ENCODE assay signal across 10 mouse cellular contexts in the genomic region with DNA sequence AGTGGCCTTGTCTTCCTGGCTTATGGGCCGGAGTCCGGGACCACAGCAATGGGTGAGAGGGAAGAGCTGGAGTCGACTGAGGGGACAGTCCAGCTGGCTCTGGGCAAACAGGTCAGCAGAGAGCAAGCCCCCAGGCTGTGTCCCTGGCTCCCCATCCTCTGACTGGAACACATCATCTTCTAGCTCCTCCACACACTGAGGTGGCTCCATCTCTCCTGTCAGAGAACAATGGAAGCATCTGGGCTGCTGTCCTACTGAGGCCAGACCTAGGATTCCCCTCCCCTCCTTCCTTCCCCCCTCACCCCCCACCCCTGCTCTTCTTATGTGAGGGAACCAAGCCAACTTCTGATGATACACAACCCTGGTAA. TPM values are rescaled to one million over a fixed set of nuclear protein-coding genes. Genes with fewer than 3 reads are reported as not detected.
DNase-seq lines count a peak whose midpoint lies in the region; ATAC-seq and TF ChIP-seq lines count a peak whose summit lies in the region.
"Had no signal": no experiment of that assay in that cellular context is flagged by ENCODE, and none has a peak within 500 bp of the region (broad histone marks: within the 10 kb centered on the region; RNA-seq: fewer than 3 reads in every experiment).

No protein-coding gene starts in this region.

- WGBS in heart, embryonic 12.5 days = 58% methylated on average over 3 of the region's 3 CpGs
- 51% methylated on average over 3 of the region's 3 CpGs for WGBS in midbrain, embryonic 12.5 days
- 58% methylated on average over 3 of the region's 3 CpGs for WGBS in midbrain, postnatal 0 days
- WGBS in hindbrain, embryonic 14.5 days = 27% methylated on average over 3 of the region's 3 CpGs
- WGBS in neural tube, embryonic 15.5 days = 61% methylated on average over 3 of the region's 3 CpGs

- no peaks in the 10 kb centered on the region for H3K27me3 ChIP-seq in heart, embryonic 12.5 days (replicated peaks)
- H3K27me3 ChIP-seq in midbrain, embryonic 12.5 days = peaks cover 45% of the 10 kb centered on the region
- H3K27me3 ChIP-seq in midbrain, postnatal 0 days (ENCODE audit: insufficient read depth, low read length) = 0 out of 2 replicates have a peak, but pooled peaks cover 7% of the 10 kb centered on the region
- H3K27me3 ChIP-seq in hindbrain, embryonic 14.5 days (ENCODE audit: control insufficient read depth, insufficient read depth, low read length) = no peaks in the 10 kb centered on the region
- peaks cover 4% of the 10 kb centered on the region; the same call in 1 of the 2 replicates for H3K27me3 ChIP-seq in neural tube, embryonic 15.5 days (replicated peaks)

- H3K4me1 ChIP-seq in heart, embryonic 12.5 days (replicated peaks) = peaks cover 73% of the 10 kb centered on the region
- peaks cover 62% of the 10 kb centered on the region for H3K4me1 ChIP-seq in midbrain, embryonic 12.5 days
- H3K4me1 ChIP-seq in midbrain, postnatal 0 days (ENCODE audit: insufficient read depth, low read length) = peaks cover 10% of the 10 kb centered on the region; the same call in 1 of the 2 replicates
- peaks cover 54% of the 10 kb centered on the region for H3K4me1 ChIP-seq in hindbrain, embryonic 14.5 days (replicated peaks; ENCODE audit: control insufficient read depth, insufficient read depth, low read length)
- H3K4me1 ChIP-seq in neural tube, embryonic 15.5 days = peaks cover 76% of the 10 kb centered on the region

- no peak for DNase-seq in heart, postnatal 14 days
- no peak for DNase-seq in midbrain, postnatal 0 days (ENCODE audit: low spot score)
- no peak for DNase-seq in hindbrain, embryonic 14.5 days (ENCODE audit: low spot score)
- no peak for DNase-seq in ovary, postnatal 14 days (ENCODE audit: low spot score)
- no peak for DNase-seq in frontal cortex, postnatal 10 days (ENCODE audit: low spot score in 2 of 2)
- DNase-seq: right cerebral cortex, adult 18-20 months had no signal

- H3K9ac ChIP-seq in heart, embryonic 12.5 days = peak overlapping the region; percentile 64; the same call in 1 of the 2 replicates
- H3K9ac ChIP-seq in midbrain, embryonic 12.5 days (replicated peaks) = peak overlapping the region; percentile 16; the same call in 1 of the 2 replicates
- no peak overlapping the region for H3K9ac ChIP-seq in midbrain, postnatal 0 days (replicated peaks; ENCODE audit: low read length, poor library complexity, severe bottlenecking)
- no peak overlapping the region for H3K9ac ChIP-seq in hindbrain, embryonic 14.5 days
- no peak overlapping the region for H3K9ac ChIP-seq in neural tube, embryonic 15.5 days (replicated peaks)

- ATAC-seq in heart, embryonic 12.5 days (ENCODE audit: insufficient number of reproducible peaks, low FRiP score) = no peak
- no peak for ATAC-seq in midbrain, embryonic 12.5 days (ENCODE audit: low FRiP score, low read depth)
- no peak for ATAC-seq in midbrain, postnatal 0 days (ENCODE audit: low FRiP score)
- ATAC-seq in hindbrain, embryonic 14.5 days (ENCODE audit: low FRiP score) = no peak
- ATAC-seq in neural tube, embryonic 15.5 days (ENCODE audit: low FRiP score) = no peak

- H3K9me3 ChIP-seq in heart, embryonic 12.5 days (replicated peaks) = no peaks in the 10 kb centered on the region
- no peaks in the 10 kb centered on the region for H3K9me3 ChIP-seq in midbrain, embryonic 12.5 days
- no peaks in the 10 kb centered on the region for H3K9me3 ChIP-seq in midbrain, postnatal 0 days (ENCODE audit: low read length)
- H3K9me3 ChIP-seq in hindbrain, embryonic 14.5 days (ENCODE audit: control insufficient read depth, low read length) = no peaks in the 10 kb centered on the region
- H3K9me3 ChIP-seq in neural tube, embryonic 15.5 days (replicated peaks) = no peaks in the 10 kb centered on the region

- TF ChIP-seq CTCF in midbrain, postnatal 0 days (IDR thresholded peaks at IDR 0.05) = no peak

- H3K4me2 ChIP-seq in heart, embryonic 12.5 days = peak overlapping the region; percentile 13; the same call in 1 of the 2 replicates
- H3K4me2 ChIP-seq in midbrain, embryonic 12.5 days (replicated peaks) = 0 out of 2 replicates have a peak overlapping the region, but pooled peaks have one; percentile 3
- H3K4me2 ChIP-seq in midbrain, postnatal 0 days (ENCODE audit: low read depth, low read length, poor library complexity, severe bottlenecking) = no peak overlapping the region
- H3K4me2 ChIP-seq in hindbrain, embryonic 14.5 days (replicated peaks) = peak overlapping the region; percentile 8; the same call in 1 of the 2 replicates
- peak overlapping the region; percentile 55; the same call in 1 of the 2 replicates for H3K4me2 ChIP-seq in neural tube, embryonic 15.5 days

- peak overlapping the region; percentile 99; the same call in 1 of the 2 replicates for H3K27ac ChIP-seq in heart, embryonic 12.5 days (ENCODE audit: poor library complexity, severe bottlenecking)
- no peak overlapping the region for H3K27ac ChIP-seq in midbrain, embryonic 12.5 days (replicated peaks)
- H3K27ac ChIP-seq in midbrain, postnatal 0 days (ENCODE audit: low read depth, low read length) = no peak overlapping the region
- H3K27ac ChIP-seq in hindbrain, embryonic 14.5 days = no peak overlapping the region
- H3K27ac ChIP-seq in neural tube, embryonic 15.5 days (replicated peaks) = no peak overlapping the region
- H3K27ac ChIP-seq: macrophage had no signal

- H3K4me3 ChIP-seq in heart, embryonic 12.5 days = no peak overlapping the region
- no peak overlapping the region for H3K4me3 ChIP-seq in midbrain, embryonic 12.5 days
- H3K4me3 ChIP-seq in midbrain, postnatal 0 days (ENCODE audit: low read depth, low read length) = no peak overlapping the region
- no peak overlapping the region for H3K4me3 ChIP-seq in hindbrain, embryonic 14.5 days (replicated peaks; ENCODE audit: low read length)
- H3K4me3 ChIP-seq in neural tube, embryonic 15.5 days (replicated peaks) = no peak overlapping the region

- intact Hi-C loops in heart, postnatal 14 days (cut with DNase I) = loop anchor here (2.0 to 5.0 kb wide), 3 partner anchors 34 to 151 kb away; no protein-coding TSS in a partner anchor

- no peaks in the 10 kb centered on the region for H3K36me3 ChIP-seq in heart, embryonic 12.5 days
- no peaks in the 10 kb centered on the region for H3K36me3 ChIP-seq in midbrain, embryonic 12.5 days
- no peaks in the 10 kb centered on the region for H3K36me3 ChIP-seq in midbrain, postnatal 0 days (ENCODE audit: insufficient read depth, low read length)
- H3K36me3 ChIP-seq in hindbrain, embryonic 14.5 days (replicated peaks; ENCODE audit: control insufficient read depth, insufficient read depth) = no peaks in the 10 kb centered on the region
- no peaks in the 10 kb centered on the region for H3K36me3 ChIP-seq in neural tube, embryonic 15.5 days

RNA-seq across cellular contexts. Expression of gene Bmf, which starts 2.7 kb away (rescaled TPM):
- polyA plus RNA-seq in heart, embryonic 12.5 days (2016; fragmentation: Nextera tagmentation; extraction: Ambion mirVana) = 2.0 and 2.7 TPM in 2 replicates
- total RNA-seq in heart, postnatal 14 days (2021) = 10 to 100 TPM; 18.6 to 21.7 TPM
- polyA plus RNA-seq in midbrain, embryonic 12.5 days (2016; fragmentation: Nextera tagmentation; extraction: Ambion mirVana) = 2.1 and 4.1 TPM in 2 replicates
- 6.8 and 9.8 TPM in 2 replicates for total RNA-seq in midbrain, postnatal 0 days (2014; rRNA removed)
- polyA plus RNA-seq in midbrain, postnatal 0 days (2015; fragmentation: Nextera tagmentation; extraction: Ambion mirVana) = 0.99 and 1.1 TPM in 2 replicates
- polyA plus RNA-seq in hindbrain, embryonic 14.5 days (2014; fragmentation: Nextera tagmentation; extraction: Ambion mirVana) = 3.3 and 3.8 TPM in 2 replicates
- 2.0 and 3.6 TPM in 2 replicates for polyA plus RNA-seq in neural tube, embryonic 15.5 days (2015; fragmentation: Nextera tagmentation; extraction: Ambion mirVana)

RNA-seq across cellular contexts. Expression of gene Bub1b, which starts 51.2 kb away (rescaled TPM):
- polyA plus RNA-seq in heart, embryonic 12.5 days (2016; fragmentation: Nextera tagmentation; extraction: Ambion mirVana) = 84.2 and 86.9 TPM in 2 replicates
- total RNA-seq in heart, postnatal 14 days (2021) = 1 to 10 TPM; 3.8 to 8.5 TPM
- 92.1 and 94.5 TPM in 2 replicates for polyA plus RNA-seq in midbrain, embryonic 12.5 days (2016; fragmentation: Nextera tagmentation; extraction: Ambion mirVana)
- total RNA-seq in midbrain, postnatal 0 days (2014; rRNA removed) = 7.4 and 8.9 TPM in 2 replicates
- polyA plus RNA-seq in midbrain, postnatal 0 days (2015; fragmentation: Nextera tagmentation; extraction: Ambion mirVana) = 3.0 and 4.2 TPM in 2 replicates
- 11.8 and 15.6 TPM in 2 replicates for polyA plus RNA-seq in hindbrain, embryonic 14.5 days (2014; fragmentation: Nextera tagmentation; extraction: Ambion mirVana)
- polyA plus RNA-seq in neural tube, embryonic 15.5 days (2015; fragmentation: Nextera tagmentation; extraction: Ambion mirVana) = 7.0 and 26.4 TPM in 2 replicates

Comparison
In these comparisons a context has a peak if more than half of its experiments do, and no peak if none do; other contexts are left out.
1. H3K9ac ChIP-seq: peak in heart, embryonic 12.5 days (single experiment) and midbrain, embryonic 12.5 days (single experiment); none in midbrain, postnatal 0 days (single experiment), hindbrain, embryonic 14.5 days (single experiment) and neural tube, embryonic 15.5 days (single experiment).